Mouse (Mus musculus): ENCODE results near the gene Nop2.

GRCm38 (mm10) chr6:125087937-125088336 is 43.8 kb upstream of the Nop2 start:
- no peak for TF ChIP-seq POLR2A (IDR thresholded peaks at IDR 0.05; ENCODE audit: insufficient read length, low read depth)
- TF ChIP-seq USF1 (IDR thresholded peaks at IDR 0.05; ENCODE audit: low read depth), result no peak
- TF ChIP-seq TCF12 (IDR thresholded peaks at IDR 0.05; ENCODE audit: insufficient read depth, poor library complexity, severe bottlenecking), result no peak

Data from myocyte (in vitro differentiated cells).